Mouse (Mus musculus) testis, adult 2 months (tissue): ENCODE data around the gene Cd2ap. TPM values are rescaled to one million over a fixed set of nuclear protein-coding genes. Genes with fewer than 3 reads are reported as not detected.

Source experiments
- H3K27ac ChIP-seq: fragments of 200-500 bp; 2 replicates; pipeline ENCODE4 v1.5.1; 2012; ENCODE audit warnings: low read depth, low read length; ENCODE audit not compliant: control insufficient read depth, insufficient read depth
- H3K27me3 ChIP-seq: fragments of 200-500 bp; 2 replicates; pipeline ENCODE4 v1.6.1; 2012; ENCODE audit warnings: mild to moderate bottlenecking, low read length, moderate library complexity; ENCODE audit not compliant: control insufficient read depth, insufficient read depth
- H3K36me3 ChIP-seq: fragments of 200-500 bp; 2 replicates; pipeline ENCODE4 v1.6.1; 2012; ENCODE audit warnings: mild to moderate bottlenecking, low read length; ENCODE audit not compliant: control insufficient read depth, insufficient read depth
- H3K4me1 ChIP-seq: fragments of 200-500 bp; 2 replicates; pipeline ENCODE4 v1.6.1; 2012; ENCODE audit warnings: low read length; ENCODE audit not compliant: control insufficient read depth, insufficient read depth
- H3K4me3 ChIP-seq: fragments of 200-500 bp; 2 replicates; pipeline ENCODE4 v1.5.1; 2012; ENCODE audit warnings: low read depth, mild to moderate bottlenecking, low read length, moderate library complexity, mixed read lengths; ENCODE audit not compliant: control insufficient read depth
- CTCF ChIP-seq: fragments of 200-500 bp; IDR thresholded peaks from 2 replicates; pipeline ENCODE4 v1.5.1; 2012; ENCODE audit warnings: low read depth, mild to moderate bottlenecking, inconsistent platforms, low read length, moderate library complexity; ENCODE audit not compliant: control insufficient read depth, insufficient read depth, insufficient replicate concordance
- POLR2A ChIP-seq: fragments of 200-500 bp; IDR thresholded peaks from 2 replicates; pipeline ENCODE4 v1.6.1; 2012; ENCODE audit warnings: low read depth, mild to moderate bottlenecking, inconsistent platforms, low read length, moderate library complexity; ENCODE audit not compliant: control insufficient read depth
- polyA plus RNA-seq: library from polyadenylated mRNA; depleted of rRNA; stranded (reverse); fragments of >200 nt; gene quantifications from 2 replicates; pipeline ENCODE4 v1.2.3, GENCODE M21; 2012; rRNA removed

The Cd2ap gene
- 3.8 and 4.7 TPM in 2 replicates for polyA plus RNA-seq

GRCm38 (mm10) chr17:42876001-42876903, at the start of gene Cd2ap:
Cd2ap (minus strand) TSS chr17:42876665.
- Histone ChIP-seq H3K4me3 (peak within 1 kb of the TSS; percentile 89), H3K36me3 (no peaks in the 10 kb centered on the region), H3K4me1 (peaks cover 2% of the 10 kb centered on the region; the same call in 1 of the 2 replicates), H3K27me3 (no peaks in the 10 kb centered on the region), H3K27ac (peak within 1 kb of the TSS; percentile 82)
- TF ChIP-seq POLR2A (peak; percentile 96), CTCF (no peak)

GRCm38 (mm10) chr17:42924731-42925130, 48.3 kb upstream of the Cd2ap start:
- no peaks in the 10 kb centered on the region for H3K27me3 ChIP-seq
- H3K4me1 ChIP-seq, result no peaks in the 10 kb centered on the region
- H3K27ac ChIP-seq, result no peak overlapping the region
- TF ChIP-seq CTCF, result no peak
- TF ChIP-seq POLR2A, result no peak
- no peaks in the 10 kb centered on the region for H3K36me3 ChIP-seq
- H3K4me3 ChIP-seq, result no peak overlapping the region

GRCm38 (mm10) chr17:42918810-42919209, 42.3 kb upstream of the Cd2ap start:
- Histone ChIP-seq H3K4me3 (no peak overlapping the region), H3K27ac (no peak overlapping the region), H3K27me3 (no peaks in the 10 kb centered on the region), H3K4me1 (no peaks in the 10 kb centered on the region), H3K36me3 (no peaks in the 10 kb centered on the region)
- TF ChIP-seq CTCF (no peak), POLR2A (no peak)

GRCm38 (mm10) chr17:42914726-42915125, 38.3 kb upstream of the Cd2ap start:
- H3K4me1 ChIP-seq, result no peaks in the 10 kb centered on the region
- no peaks in the 10 kb centered on the region for H3K36me3 ChIP-seq
- TF ChIP-seq POLR2A (no peak), CTCF (no peak)
- no peak overlapping the region for H3K27ac ChIP-seq
- H3K27me3 ChIP-seq, result no peaks in the 10 kb centered on the region
- H3K4me3 ChIP-seq, result no peak overlapping the region

GRCm38 (mm10) chr17:42912193-42912592, 35.7 kb upstream of the Cd2ap start:
- Histone ChIP-seq H3K4me1 (no peaks in the 10 kb centered on the region), H3K4me3 (no peak overlapping the region), H3K27ac (no peak overlapping the region), H3K27me3 (no peaks in the 10 kb centered on the region), H3K36me3 (no peaks in the 10 kb centered on the region)
- TF ChIP-seq CTCF (no peak), POLR2A (no peak)

GRCm38 (mm10) chr17:42910476-42910875, 34.0 kb upstream of the Cd2ap start:
- Histone ChIP-seq H3K36me3 (no peaks in the 10 kb centered on the region), H3K27ac (no peak overlapping the region), H3K27me3 (no peaks in the 10 kb centered on the region), H3K4me3 (no peak overlapping the region), H3K4me1 (no peaks in the 10 kb centered on the region)
- TF ChIP-seq CTCF (no peak), POLR2A (no peak)

GRCm38 (mm10) chr17:42909376-42909775, 32.9 kb upstream of the Cd2ap start:
- H3K27me3 ChIP-seq, result no peaks in the 10 kb centered on the region
- no peak overlapping the region for H3K4me3 ChIP-seq
- no peak overlapping the region for H3K27ac ChIP-seq
- TF ChIP-seq CTCF, result no peak
- TF ChIP-seq POLR2A, result no peak
- H3K36me3 ChIP-seq, result no peaks in the 10 kb centered on the region
- H3K4me1 ChIP-seq, result no peaks in the 10 kb centered on the region
